Mouse (Mus musculus): ENCODE measurements around the gene Peak1. TPM values are rescaled to one million over a fixed set of nuclear protein-coding genes. Genes with fewer than 3 reads are reported as not detected.

The Peak1 gene
- polyA plus RNA-seq, 1 experiment from 2014 or later: 27.3 TPM

GRCm38 (mm10) chr9:56179416-56180117, 238.3 kb downstream of the Peak1 start:
- Histone ChIP-seq H3K27me3 (ENCODE audit: control insufficient read depth, insufficient read depth, low read length) (no peaks in the 10 kb centered on the region), H3K9me3 (ENCODE audit: control insufficient read depth, low read depth, low read length) (no peaks in the 10 kb centered on the region), H3K36me3 (ENCODE audit: control insufficient read depth, insufficient read depth, low read length) (no peaks in the 10 kb centered on the region), H3K9ac (replicated peaks; ENCODE audit: low read depth, low read length) (no peak overlapping the region), H3K27ac (ENCODE audit: low read length) (no peak overlapping the region), H3K4me3 (ENCODE audit: low read depth, low read length) (no peak overlapping the region), H3K4me2 (replicated peaks; ENCODE audit: low read depth, low read length) (no peak overlapping the region), H3K4me1 (ENCODE audit: control insufficient read depth, insufficient read depth, low read length) (no peaks in the 10 kb centered on the region)
- 78% methylated on average over 6 of the region's 6 CpGs for WGBS
- ATAC-seq (ENCODE audit: insufficient number of reproducible peaks, insufficient read depth, low FRiP score, low read depth): no peak

GRCm38 (mm10) chr9:56177354-56177753, 240.5 kb downstream of the Peak1 start:
- H3K4me3 ChIP-seq (ENCODE audit: low read depth, low read length): no peak overlapping the region
- no peaks in the 10 kb centered on the region for H3K4me1 ChIP-seq (ENCODE audit: control insufficient read depth, insufficient read depth, low read length)
- no peak for ATAC-seq (ENCODE audit: insufficient number of reproducible peaks, insufficient read depth, low FRiP score, low read depth)
- H3K9me3 ChIP-seq (ENCODE audit: control insufficient read depth, low read depth, low read length): no peaks in the 10 kb centered on the region
- H3K27ac ChIP-seq (ENCODE audit: low read length): no peak overlapping the region
- H3K9ac ChIP-seq (replicated peaks; ENCODE audit: low read depth, low read length): no peak overlapping the region
- H3K36me3 ChIP-seq (ENCODE audit: control insufficient read depth, insufficient read depth, low read length): no peaks in the 10 kb centered on the region
- no peaks in the 10 kb centered on the region for H3K27me3 ChIP-seq (ENCODE audit: control insufficient read depth, insufficient read depth, low read length)
- no peak overlapping the region for H3K4me2 ChIP-seq (replicated peaks; ENCODE audit: low read depth, low read length)
- 79% methylated on average over 4 of the region's 4 CpGs for WGBS

- 87% methylated on average over 3 of the region's 3 CpGs for WGBS
- no peaks in the 10 kb centered on the region for H3K36me3 ChIP-seq (ENCODE audit: control insufficient read depth, insufficient read depth, low read length)
- no peaks in the 10 kb centered on the region for H3K27me3 ChIP-seq (ENCODE audit: control insufficient read depth, insufficient read depth, low read length)
- no peak overlapping the region for H3K4me2 ChIP-seq (replicated peaks; ENCODE audit: low read depth, low read length)
- H3K9ac ChIP-seq (replicated peaks; ENCODE audit: low read depth, low read length): no peak overlapping the region
- no peak for ATAC-seq (ENCODE audit: insufficient number of reproducible peaks, insufficient read depth, low FRiP score, low read depth)
- H3K27ac ChIP-seq (ENCODE audit: low read length): no peak overlapping the region
- H3K4me1 ChIP-seq (ENCODE audit: control insufficient read depth, insufficient read depth, low read length): no peaks in the 10 kb centered on the region
- H3K9me3 ChIP-seq (ENCODE audit: control insufficient read depth, low read depth, low read length): no peaks in the 10 kb centered on the region
- H3K4me3 ChIP-seq (ENCODE audit: low read depth, low read length): no peak overlapping the region
Measured at GRCm38 (mm10) chr9:56175316-56175715, 242.6 kb downstream of the Peak1 start.

GRCm38 (mm10) chr9:56167690-56168089, 250.2 kb downstream of the Peak1 start:
- H3K4me1 ChIP-seq (ENCODE audit: control insufficient read depth, insufficient read depth, low read length): 0 out of 2 replicates have a peak, but pooled peaks cover 5% of the 10 kb centered on the region
- ATAC-seq (ENCODE audit: insufficient number of reproducible peaks, insufficient read depth, low FRiP score, low read depth): no peak
- WGBS: 68% methylated on average over 6 of the region's 6 CpGs

GRCm38 (mm10) chr9:56166161-56166560, 251.7 kb downstream of the Peak1 start:
- Histone ChIP-seq H3K9ac (replicated peaks; ENCODE audit: low read depth, low read length) (no peak overlapping the region), H3K36me3 (ENCODE audit: control insufficient read depth, insufficient read depth, low read length) (no peaks in the 10 kb centered on the region), H3K27me3 (ENCODE audit: control insufficient read depth, insufficient read depth, low read length) (no peaks in the 10 kb centered on the region), H3K4me3 (ENCODE audit: low read depth, low read length) (no peak overlapping the region), H3K27ac (ENCODE audit: low read length) (no peak overlapping the region), H3K4me1 (ENCODE audit: control insufficient read depth, insufficient read depth, low read length) (0 out of 2 replicates have a peak, but pooled peaks cover 5% of the 10 kb centered on the region), H3K9me3 (ENCODE audit: control insufficient read depth, low read depth, low read length) (no peaks in the 10 kb centered on the region), H3K4me2 (replicated peaks; ENCODE audit: low read depth, low read length) (no peak overlapping the region)
- 43% methylated on average over 5 of the region's 5 CpGs for WGBS
- no peak for ATAC-seq (ENCODE audit: insufficient number of reproducible peaks, insufficient read depth, low FRiP score, low read depth)

More at GRCm38 (mm10) chr9:56167690-56168089, 250.2 kb downstream of the Peak1 start:
- Histone ChIP-seq H3K4me3 (ENCODE audit: low read depth, low read length) (no peak overlapping the region), H3K27ac (ENCODE audit: low read length) (no peak overlapping the region), H3K36me3 (ENCODE audit: control insufficient read depth, insufficient read depth, low read length) (no peaks in the 10 kb centered on the region), H3K9ac (replicated peaks; ENCODE audit: low read depth, low read length) (no peak overlapping the region), H3K27me3 (ENCODE audit: control insufficient read depth, insufficient read depth, low read length) (no peaks in the 10 kb centered on the region), H3K4me2 (replicated peaks; ENCODE audit: low read depth, low read length) (no peak overlapping the region), H3K9me3 (ENCODE audit: control insufficient read depth, low read depth, low read length) (no peaks in the 10 kb centered on the region)

- ATAC-seq (ENCODE audit: insufficient number of reproducible peaks, insufficient read depth, low FRiP score, low read depth): no peak
- no peak within 1 kb of the TSS for H3K9ac ChIP-seq (replicated peaks; ENCODE audit: low read depth, low read length)
- no peaks in the 10 kb centered on the region for H3K9me3 ChIP-seq (ENCODE audit: control insufficient read depth, low read depth, low read length)
- no peak within 1 kb of the TSS for H3K4me2 ChIP-seq (replicated peaks; ENCODE audit: low read depth, low read length)
- 0 out of 2 replicates have a peak, but pooled peaks cover 5% of the 10 kb centered on the region for H3K4me1 ChIP-seq (ENCODE audit: control insufficient read depth, insufficient read depth, low read length)
- no peaks in the 10 kb centered on the region for H3K27me3 ChIP-seq (ENCODE audit: control insufficient read depth, insufficient read depth, low read length)
- WGBS: 90% methylated on average over 6 of the region's 6 CpGs
- H3K4me3 ChIP-seq (ENCODE audit: low read depth, low read length): no peak within 1 kb of the TSS
- H3K27ac ChIP-seq (ENCODE audit: low read length): no peak within 1 kb of the TSS
- no peaks in the 10 kb centered on the region for H3K36me3 ChIP-seq (ENCODE audit: control insufficient read depth, insufficient read depth, low read length)
Measured at GRCm38 (mm10) chr9:56165377-56165776, 252.5 kb downstream of the Peak1 start, which contains the start of gene Tspan3. TSS of gene Tspan3 (minus strand) at chr9:56165477.

- ATAC-seq (ENCODE audit: insufficient number of reproducible peaks, insufficient read depth, low FRiP score, low read depth): peak; percentile 95
- Histone ChIP-seq H3K4me2 (replicated peaks; ENCODE audit: low read depth, low read length) (peak overlapping the region; percentile 67), H3K9me3 (ENCODE audit: control insufficient read depth, low read depth, low read length) (no peaks in the 10 kb centered on the region), H3K27ac (ENCODE audit: low read length) (peak overlapping the region; percentile 94), H3K9ac (replicated peaks; ENCODE audit: low read depth, low read length) (peak overlapping the region; percentile 99), H3K36me3 (ENCODE audit: control insufficient read depth, insufficient read depth, low read length) (no peaks in the 10 kb centered on the region), H3K27me3 (ENCODE audit: control insufficient read depth, insufficient read depth, low read length) (no peaks in the 10 kb centered on the region), H3K4me1 (ENCODE audit: control insufficient read depth, insufficient read depth, low read length) (peaks cover 20% of the 10 kb centered on the region; the same call in 1 of the 2 replicates), H3K4me3 (ENCODE audit: low read depth, low read length) (peak overlapping the region; percentile 96)
- under 1% methylated on average over 81 of the region's 82 CpGs for WGBS
Measured at GRCm38 (mm10) chr9:56160341-56161141, 257.3 kb downstream of the Peak1 start.

GRCm38 (mm10) chr9:56159456-56159855, 258.4 kb downstream of the Peak1 start:
- Histone ChIP-seq H3K4me1 (ENCODE audit: control insufficient read depth, insufficient read depth, low read length) (peaks cover 20% of the 10 kb centered on the region; the same call in 1 of the 2 replicates), H3K27ac (ENCODE audit: low read length) (no peak overlapping the region), H3K36me3 (ENCODE audit: control insufficient read depth, insufficient read depth, low read length) (no peaks in the 10 kb centered on the region), H3K27me3 (ENCODE audit: control insufficient read depth, insufficient read depth, low read length) (no peaks in the 10 kb centered on the region), H3K9ac (replicated peaks; ENCODE audit: low read depth, low read length) (peak overlapping the region; percentile 99), H3K9me3 (ENCODE audit: control insufficient read depth, low read depth, low read length) (no peaks in the 10 kb centered on the region), H3K4me2 (replicated peaks; ENCODE audit: low read depth, low read length) (peak overlapping the region; percentile 67), H3K4me3 (ENCODE audit: low read depth, low read length) (peak overlapping the region; percentile 96)
- WGBS: 18% methylated on average over 2 of the region's 2 CpGs
- no peak for ATAC-seq (ENCODE audit: insufficient number of reproducible peaks, insufficient read depth, low FRiP score, low read depth)
